Mouse (Mus musculus) cortical plate, adult 2 months (tissue): ENCODE data around the gene Ampd3. TPM values are rescaled to one million over a fixed set of nuclear protein-coding genes. Genes with fewer than 3 reads are reported as not detected.

Experiments
- H3K27ac ChIP-seq: fragments of 200-500 bp; 2 replicates; pipeline ENCODE4 v1.5.1; 2012; ENCODE audit warnings: low read length, control low read depth, inconsistent platforms; ENCODE audit not compliant: insufficient read depth
- H3K4me1 ChIP-seq: fragments of 200-500 bp; 2 replicates; pipeline ENCODE4 v1.6.1; 2011; ENCODE audit warnings: low read length; ENCODE audit not compliant: control insufficient read depth, insufficient read depth
- H3K4me3 ChIP-seq: fragments of 200-500 bp; 2 replicates; pipeline ENCODE4 v1.5.1; 2011; ENCODE audit warnings: mild to moderate bottlenecking, low read length, control low read depth; ENCODE audit not compliant: insufficient read depth
- CTCF ChIP-seq: fragments of 200-500 bp; IDR thresholded peaks from 2 replicates; pipeline ENCODE4 v1.5.1; 2011; ENCODE audit warnings: mild to moderate bottlenecking, control low read depth, low read length; ENCODE audit not compliant: insufficient read depth; ENCODE audit errors: extremely low read depth
- POLR2A ChIP-seq: fragments of 200-500 bp; IDR thresholded peaks from 2 replicates; pipeline ENCODE4 v1.6.1; 2011; ENCODE audit warnings: mild to moderate bottlenecking, low read length, control low read depth; ENCODE audit not compliant: insufficient read depth; ENCODE audit errors: extremely low read depth
- polyA plus RNA-seq: library from polyadenylated mRNA; depleted of rRNA; stranded (reverse); fragments of >200 nt; gene quantifications from 2 replicates; pipeline ENCODE4 v1.2.3, GENCODE M21; 2012; rRNA removed

Gene Ampd3
- polyA plus RNA-seq, 1 experiment: 22.0 TPM

- TF ChIP-seq CTCF (no peak), POLR2A (no peak)
- H3K4me1 ChIP-seq: peaks cover under 1% of the 10 kb centered on the region; the same call in 1 of the 2 replicates
- H3K27ac ChIP-seq: no peak overlapping the region
- H3K4me3 ChIP-seq: no peak overlapping the region
Measured at GRCm38 (mm10) chr7:110848371-110848770, 80.4 kb downstream of the Ampd3 start.

- Histone ChIP-seq H3K4me3 (no peak overlapping the region), H3K4me1 (peaks cover 6% of the 10 kb centered on the region), H3K27ac (no peak overlapping the region)
- TF ChIP-seq CTCF: no peak
- no peak for TF ChIP-seq POLR2A
Measured at GRCm38 (mm10) chr7:110851541-110852203, 83.7 kb downstream of the Ampd3 start.

- H3K4me3 ChIP-seq: no peak overlapping the region
- TF ChIP-seq POLR2A: no peak
- TF ChIP-seq CTCF: no peak
- 0 out of 2 replicates have a peak overlapping the region, but pooled peaks have one; percentile 66 for H3K27ac ChIP-seq
- H3K4me1 ChIP-seq: peaks cover 6% of the 10 kb centered on the region
Measured at GRCm38 (mm10) chr7:110853611-110854010, 85.6 kb downstream of the Ampd3 start.

GRCm38 (mm10) chr7:110854519-110854918 lies 86.5 kb downstream of the Ampd3 start:
- H3K4me3 ChIP-seq: no peak overlapping the region
- peaks cover 6% of the 10 kb centered on the region for H3K4me1 ChIP-seq
- TF ChIP-seq CTCF: no peak
- TF ChIP-seq POLR2A: no peak
- peak overlapping the region; percentile 66 for H3K27ac ChIP-seq

GRCm38 (mm10) chr7:110854927-110855546 lies 87.0 kb downstream of the Ampd3 start:
- TF ChIP-seq POLR2A (no peak), CTCF (no peak)
- Histone ChIP-seq H3K27ac (no peak overlapping the region), H3K4me1 (peaks cover 6% of the 10 kb centered on the region), H3K4me3 (no peak overlapping the region)

- TF ChIP-seq POLR2A (no peak), CTCF (no peak)
- H3K4me1 ChIP-seq: peaks cover 6% of the 10 kb centered on the region
- H3K27ac ChIP-seq: no peak overlapping the region
- no peak overlapping the region for H3K4me3 ChIP-seq
Measured at GRCm38 (mm10) chr7:110855604-110856003, 87.6 kb downstream of the Ampd3 start.

DNA sequence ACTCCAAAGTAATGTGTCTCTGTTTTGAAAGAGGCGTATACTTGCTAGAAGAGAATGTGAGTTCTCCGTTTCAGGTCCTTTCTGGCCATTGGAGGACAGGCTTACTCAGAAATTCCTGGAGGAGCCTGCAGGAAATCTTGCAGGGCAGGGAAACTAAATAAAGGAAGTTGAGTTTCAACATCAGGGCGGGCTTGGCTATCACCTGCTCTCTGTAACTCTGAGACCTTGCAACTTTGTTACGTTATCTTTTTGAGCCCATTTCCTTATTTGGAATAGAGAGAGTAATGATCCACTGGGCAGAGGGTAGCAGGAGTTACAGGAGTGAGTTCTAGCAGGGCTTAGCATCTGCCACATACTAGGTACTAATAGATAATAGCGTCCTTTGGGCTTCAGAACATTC lies 92.1 kb downstream of the Ampd3 start:
- Histone ChIP-seq H3K4me1 (no peaks in the 10 kb centered on the region; the same call in 1 of the 2 replicates), H3K4me3 (no peak overlapping the region), H3K27ac (no peak overlapping the region)
- TF ChIP-seq CTCF (no peak), POLR2A (no peak)

Other genes with a start within 250 kb of the Ampd3 start
- gene Sbf2, start 153.3 kb upstream of the Ampd3 start, polyA plus RNA-seq: 32.8 and 34.2 TPM in 2 replicates
- gene Adm, start 140.5 kb upstream of the Ampd3 start, polyA plus RNA-seq: 2.0 and 3.0 TPM in 2 replicates
- 72.4 and 79.9 TPM in 2 replicates for gene Rnf141, start 76.3 kb downstream of the Ampd3 start, polyA plus RNA-seq
- gene Lyve1, start 95.0 kb downstream of the Ampd3 start, polyA plus RNA-seq: 0.71 and 0.76 TPM in 2 replicates
- gene Mrvi1, start 214.3 kb downstream of the Ampd3 start, polyA plus RNA-seq: 2.3 and 2.6 TPM in 2 replicates